Mouse (Mus musculus): ENCODE results near the gene Olfr612. TPM values are rescaled to one million over a fixed set of nuclear protein-coding genes. Genes with fewer than 3 reads are reported as not detected.

The Olfr612 gene
- polyA plus RNA-seq, 1 experiment from 2014 or later: not detected

Small RNA genes within 50 kb of the gene (microRNA-seq; reads per million reads assigned to microRNA genes)
- gene Gm26506: not detected

Other genes starting within 250 kb of the Olfr612 start
- not detected in 2 replicates for gene Olfr596, start 237.1 kb downstream of the Olfr612 start, polyA plus RNA-seq (2015; fragmentation: Nextera tagmentation; extraction: Ambion mirVana)
- gene Olfr597, start 226.4 kb downstream of the Olfr612 start, polyA plus RNA-seq (2015; fragmentation: Nextera tagmentation; extraction: Ambion mirVana): not detected in 2 replicates
- gene Olfr598, start 219.1 kb downstream of the Olfr612 start, polyA plus RNA-seq (2015; fragmentation: Nextera tagmentation; extraction: Ambion mirVana): not detected in 2 replicates
- gene Olfr599, start 206.8 kb downstream of the Olfr612 start, polyA plus RNA-seq (2015; fragmentation: Nextera tagmentation; extraction: Ambion mirVana): not detected in 2 replicates
- gene Olfr600, start 193.0 kb downstream of the Olfr612 start, polyA plus RNA-seq (2015; fragmentation: Nextera tagmentation; extraction: Ambion mirVana): not detected in 2 replicates
- not detected in 2 replicates for gene Olfr601, start 180.1 kb downstream of the Olfr612 start, polyA plus RNA-seq (2015; fragmentation: Nextera tagmentation; extraction: Ambion mirVana)
- not detected in 2 replicates for gene Olfr603, start 156.5 kb downstream of the Olfr612 start, polyA plus RNA-seq (2015; fragmentation: Nextera tagmentation; extraction: Ambion mirVana)
- gene Usp17lc, start 127.6 kb downstream of the Olfr612 start, polyA plus RNA-seq (2015; fragmentation: Nextera tagmentation; extraction: Ambion mirVana): not detected in 2 replicates
- not detected in 2 replicates for gene Olfr605, start 97.3 kb downstream of the Olfr612 start, polyA plus RNA-seq (2015; fragmentation: Nextera tagmentation; extraction: Ambion mirVana)
- gene Olfr606, start 93.7 kb downstream of the Olfr612 start, polyA plus RNA-seq (2015; fragmentation: Nextera tagmentation; extraction: Ambion mirVana): not detected in 2 replicates
- not detected in 2 replicates for gene Olfr607, start 78.6 kb downstream of the Olfr612 start, polyA plus RNA-seq (2015; fragmentation: Nextera tagmentation; extraction: Ambion mirVana)
- gene Olfr608, start 72.8 kb downstream of the Olfr612 start, polyA plus RNA-seq (2015; fragmentation: Nextera tagmentation; extraction: Ambion mirVana): not detected in 2 replicates
- not detected in 2 replicates for gene Olfr609, start 44.7 kb downstream of the Olfr612 start, polyA plus RNA-seq (2015; fragmentation: Nextera tagmentation; extraction: Ambion mirVana)
- gene Olfr610, start 30.6 kb downstream of the Olfr612 start, polyA plus RNA-seq (2015; fragmentation: Nextera tagmentation; extraction: Ambion mirVana): not detected in 2 replicates
- not detected in 2 replicates for gene Olfr611, start 21.9 kb downstream of the Olfr612 start, polyA plus RNA-seq (2015; fragmentation: Nextera tagmentation; extraction: Ambion mirVana)
- gene Olfr613, start 5.4 kb upstream of the Olfr612 start, polyA plus RNA-seq (2015; fragmentation: Nextera tagmentation; extraction: Ambion mirVana): not detected in 2 replicates
- gene Olfr615, start 13.4 kb upstream of the Olfr612 start, polyA plus RNA-seq (2015; fragmentation: Nextera tagmentation; extraction: Ambion mirVana): not detected in 2 replicates
- not detected in 2 replicates for gene Olfr616, start 26.4 kb upstream of the Olfr612 start, polyA plus RNA-seq (2015; fragmentation: Nextera tagmentation; extraction: Ambion mirVana)
- gene Olfr617, start 30.3 kb upstream of the Olfr612 start, polyA plus RNA-seq (2015; fragmentation: Nextera tagmentation; extraction: Ambion mirVana): not detected in 2 replicates
- gene Olfr618, start 47.4 kb upstream of the Olfr612 start, polyA plus RNA-seq (2015; fragmentation: Nextera tagmentation; extraction: Ambion mirVana): not detected in 2 replicates
- gene Olfr619, start 57.9 kb upstream of the Olfr612 start, polyA plus RNA-seq (2015; fragmentation: Nextera tagmentation; extraction: Ambion mirVana): not detected in 2 replicates
- not detected in 2 replicates for gene Olfr620, start 69.8 kb upstream of the Olfr612 start, polyA plus RNA-seq (2015; fragmentation: Nextera tagmentation; extraction: Ambion mirVana)
- gene Olfr622, start 100.0 kb upstream of the Olfr612 start, polyA plus RNA-seq (2015; fragmentation: Nextera tagmentation; extraction: Ambion mirVana): not detected in 2 replicates
- not detected in 2 replicates for gene Olfr623, start 121.0 kb upstream of the Olfr612 start, polyA plus RNA-seq (2015; fragmentation: Nextera tagmentation; extraction: Ambion mirVana)
- 0.05 TPM in 1 of 2 replicates, not detected in the other for gene Olfr624, start 128.5 kb upstream of the Olfr612 start, polyA plus RNA-seq (2015; fragmentation: Nextera tagmentation; extraction: Ambion mirVana)
- gene Olfr625-ps1, start 140.0 kb upstream of the Olfr612 start, polyA plus RNA-seq (2015; fragmentation: Nextera tagmentation; extraction: Ambion mirVana): not detected in 2 replicates
- gene Olfr243, start 172.0 kb upstream of the Olfr612 start, polyA plus RNA-seq (2015; fragmentation: Nextera tagmentation; extraction: Ambion mirVana): not detected in 2 replicates
- gene Olfr628, start 187.7 kb upstream of the Olfr612 start, polyA plus RNA-seq (2015; fragmentation: Nextera tagmentation; extraction: Ambion mirVana): not detected in 2 replicates
- gene Olfr629, start 202.2 kb upstream of the Olfr612 start, polyA plus RNA-seq (2015; fragmentation: Nextera tagmentation; extraction: Ambion mirVana): not detected in 2 replicates
- gene Olfr630, start 214.6 kb upstream of the Olfr612 start, polyA plus RNA-seq (2015; fragmentation: Nextera tagmentation; extraction: Ambion mirVana): not detected in 2 replicates
- not detected in 2 replicates for gene Olfr69, start 228.9 kb upstream of the Olfr612 start, polyA plus RNA-seq (2015; fragmentation: Nextera tagmentation; extraction: Ambion mirVana)
- gene Olfr68, start 237.0 kb upstream of the Olfr612 start, polyA plus RNA-seq (2015; fragmentation: Nextera tagmentation; extraction: Ambion mirVana): not detected in 2 replicates
- not detected in 2 replicates for gene Olfr67, start 249.1 kb upstream of the Olfr612 start, polyA plus RNA-seq (2015; fragmentation: Nextera tagmentation; extraction: Ambion mirVana)

Data from lung, embryonic 16.5 days (tissue).